Mouse (Mus musculus): Measurements from ENCODE around the gene Mamdc2. TPM values are rescaled to one million over a fixed set of nuclear protein-coding genes. Genes with fewer than 3 reads are reported as not detected.

The Mamdc2 gene
- polyA plus RNA-seq, 1 experiment = 3.4 TPM

- H3K27ac ChIP-seq (ENCODE audit: insufficient read depth, low read depth, low read length) = no peak overlapping the region
- TF ChIP-seq POLR2A (IDR thresholded peaks at IDR 0.05; ENCODE audit: borderline replicate concordance, low read depth, low read length) (no peak), CTCF (IDR thresholded peaks at IDR 0.05; ENCODE audit: low read depth, low read length) (peak; percentile 41)
- peaks cover 39% of the 10 kb centered on the region for H3K4me1 ChIP-seq (ENCODE audit: control insufficient read depth, insufficient read depth, low read length)
- peak overlapping the region; percentile 68 for H3K4me3 ChIP-seq (ENCODE audit: insufficient read depth, low read length)
These were observed 838 bp downstream of the Mamdc2 start for GRCm38 (mm10) chr19:23447221-23447987.

- Histone ChIP-seq H3K4me1 (ENCODE audit: control insufficient read depth, insufficient read depth, low read length) (peaks cover 21% of the 10 kb centered on the region), H3K27ac (ENCODE audit: insufficient read depth, low read depth, low read length) (no peak overlapping the region), H3K4me3 (ENCODE audit: insufficient read depth, low read length) (no peak overlapping the region)
- TF ChIP-seq CTCF (IDR thresholded peaks at IDR 0.05; ENCODE audit: low read depth, low read length) (no peak), POLR2A (IDR thresholded peaks at IDR 0.05; ENCODE audit: borderline replicate concordance, low read depth, low read length) (no peak)
These were observed 3.1 kb downstream of the Mamdc2 start for GRCm38 (mm10) chr19:23444910-23445845.

GRCm38 (mm10) chr19:23435731-23436130 is 12.5 kb downstream of the Mamdc2 start:
- H3K27ac ChIP-seq (ENCODE audit: insufficient read depth, low read depth, low read length) = no peak overlapping the region
- peaks cover 2% of the 10 kb centered on the region; the same call in 1 of the 2 replicates for H3K4me1 ChIP-seq (ENCODE audit: control insufficient read depth, insufficient read depth, low read length)
- no peak overlapping the region for H3K4me3 ChIP-seq (ENCODE audit: insufficient read depth, low read length)
- no peak for TF ChIP-seq POLR2A (IDR thresholded peaks at IDR 0.05; ENCODE audit: borderline replicate concordance, low read depth, low read length)

GRCm38 (mm10) chr19:23434433-23434832 is 13.8 kb downstream of the Mamdc2 start:
- H3K4me3 ChIP-seq (ENCODE audit: insufficient read depth, low read length) = no peak overlapping the region
- no peak overlapping the region for H3K27ac ChIP-seq (ENCODE audit: insufficient read depth, low read depth, low read length)
- H3K4me1 ChIP-seq (ENCODE audit: control insufficient read depth, insufficient read depth, low read length) = peaks cover 2% of the 10 kb centered on the region; the same call in 1 of the 2 replicates
- TF ChIP-seq POLR2A (IDR thresholded peaks at IDR 0.05; ENCODE audit: borderline replicate concordance, low read depth, low read length) (no peak), CTCF (IDR thresholded peaks at IDR 0.05; ENCODE audit: low read depth, low read length) (no peak)

DNA sequence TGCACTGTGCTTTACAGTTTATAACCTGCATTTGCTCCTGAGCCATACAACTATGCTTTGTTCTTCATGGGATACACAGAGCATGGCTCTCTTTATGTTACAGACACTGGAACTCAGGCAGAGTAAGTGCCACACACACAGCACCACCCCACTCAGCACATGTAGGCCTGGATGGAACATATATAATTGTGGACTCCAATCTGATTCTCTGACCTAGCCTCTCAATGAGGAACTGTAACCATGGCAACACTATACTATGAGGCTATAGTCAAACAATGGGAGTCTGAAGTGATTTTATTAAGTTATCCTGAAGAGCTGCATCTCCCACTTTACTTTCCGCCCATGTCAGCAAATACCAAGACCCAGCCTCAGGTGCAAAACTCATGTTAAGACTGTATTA is 30.6 kb downstream of the Mamdc2 start:
- TF ChIP-seq CTCF (IDR thresholded peaks at IDR 0.05; ENCODE audit: low read depth, low read length) (no peak), POLR2A (IDR thresholded peaks at IDR 0.05; ENCODE audit: borderline replicate concordance, low read depth, low read length) (no peak)
- Histone ChIP-seq H3K4me1 (ENCODE audit: control insufficient read depth, insufficient read depth, low read length) (no peaks in the 10 kb centered on the region), H3K4me3 (ENCODE audit: insufficient read depth, low read length) (no peak overlapping the region), H3K27ac (ENCODE audit: insufficient read depth, low read depth, low read length) (no peak overlapping the region)

- TF ChIP-seq POLR2A (IDR thresholded peaks at IDR 0.05; ENCODE audit: borderline replicate concordance, low read depth, low read length) (no peak), CTCF (IDR thresholded peaks at IDR 0.05; ENCODE audit: low read depth, low read length) (no peak)
- H3K27ac ChIP-seq (ENCODE audit: insufficient read depth, low read depth, low read length) = no peak overlapping the region
- H3K4me1 ChIP-seq (ENCODE audit: control insufficient read depth, insufficient read depth, low read length) = no peaks in the 10 kb centered on the region
- no peak overlapping the region for H3K4me3 ChIP-seq (ENCODE audit: insufficient read depth, low read length)
These were observed 37.4 kb downstream of the Mamdc2 start for GRCm38 (mm10) chr19:23410800-23411199.

GRCm38 (mm10) chr19:23410328-23410727 is 37.9 kb downstream of the Mamdc2 start:
- TF ChIP-seq CTCF (IDR thresholded peaks at IDR 0.05; ENCODE audit: low read depth, low read length) (no peak), POLR2A (IDR thresholded peaks at IDR 0.05; ENCODE audit: borderline replicate concordance, low read depth, low read length) (no peak)
- no peak overlapping the region for H3K27ac ChIP-seq (ENCODE audit: insufficient read depth, low read depth, low read length)
- no peaks in the 10 kb centered on the region for H3K4me1 ChIP-seq (ENCODE audit: control insufficient read depth, insufficient read depth, low read length)
- H3K4me3 ChIP-seq (ENCODE audit: insufficient read depth, low read length) = no peak overlapping the region

- H3K27ac ChIP-seq (ENCODE audit: insufficient read depth, low read depth, low read length) = no peak overlapping the region
- TF ChIP-seq CTCF (IDR thresholded peaks at IDR 0.05; ENCODE audit: low read depth, low read length) (no peak), POLR2A (IDR thresholded peaks at IDR 0.05; ENCODE audit: borderline replicate concordance, low read depth, low read length) (no peak)
- no peaks in the 10 kb centered on the region for H3K4me1 ChIP-seq (ENCODE audit: control insufficient read depth, insufficient read depth, low read length)
- H3K4me3 ChIP-seq (ENCODE audit: insufficient read depth, low read length) = no peak overlapping the region
These were observed 46.6 kb downstream of the Mamdc2 start for GRCm38 (mm10) chr19:23401469-23402135.

GRCm38 (mm10) chr19:23400485-23400884 is 47.8 kb downstream of the Mamdc2 start:
- Histone ChIP-seq H3K27ac (ENCODE audit: insufficient read depth, low read depth, low read length) (no peak overlapping the region), H3K4me3 (ENCODE audit: insufficient read depth, low read length) (no peak overlapping the region), H3K4me1 (ENCODE audit: control insufficient read depth, insufficient read depth, low read length) (no peaks in the 10 kb centered on the region)
- no peak for TF ChIP-seq CTCF (IDR thresholded peaks at IDR 0.05; ENCODE audit: low read depth, low read length)
- no peak for TF ChIP-seq POLR2A (IDR thresholded peaks at IDR 0.05; ENCODE audit: borderline replicate concordance, low read depth, low read length)
